Mouse (Mus musculus) erythroblast, embryonic 14.5 days (primary cell): ENCODE results near the gene Six3.

Experiments
- GATA1 ChIP-seq: IDR thresholded peaks from 2 replicates; pipeline ENCODE4 v1.6.1; 2012; ENCODE audit warnings: low read length, inconsistent platforms, mixed read lengths
- TAL1 ChIP-seq: IDR thresholded peaks from 3 replicates; pipeline ENCODE4 v1.6.1; 2012; ENCODE audit warnings: low read length, inconsistent platforms, mixed read lengths

- TF ChIP-seq GATA1 (no peak), TAL1 (no peak)
These were observed 17.6 kb upstream of the Six3 start for GRCm38 (mm10) chr17:85595853-85596252.
